Mouse (Mus musculus) erythroblast, embryonic 14.5 days (primary cell): ENCODE measurements around the gene Them4. TPM values are rescaled to one million over a fixed set of nuclear protein-coding genes. Genes with fewer than 3 reads are reported as not detected.

Experiments used
- H3K27me3 ChIP-seq: 2 replicates; pipeline ENCODE4 v1.6.1; 2012; ENCODE audit warnings: inconsistent platforms; ENCODE audit not compliant: control insufficient read depth
- H3K36me3 ChIP-seq: 2 replicates; pipeline ENCODE4 v1.6.1; 2012; ENCODE audit warnings: mild to moderate bottlenecking, inconsistent platforms; ENCODE audit not compliant: control insufficient read depth
- H3K4me1 ChIP-seq: 2 replicates; pipeline ENCODE4 v1.6.1; 2012; ENCODE audit warnings: inconsistent platforms; ENCODE audit not compliant: control insufficient read depth
- H3K4me3 ChIP-seq: replicated peaks from 2 replicates; pipeline ENCODE3; 2012; ENCODE audit warnings: moderate library complexity, mild to moderate bottlenecking, inconsistent platforms
- H3K9me3 ChIP-seq: 2 replicates; pipeline ENCODE4 v1.6.1; 2012; ENCODE audit warnings: low read length, inconsistent platforms, mixed read lengths; ENCODE audit not compliant: control insufficient read depth
- GATA1 ChIP-seq: IDR thresholded peaks from 2 replicates; pipeline ENCODE4 v1.6.1; 2012; ENCODE audit warnings: low read length, inconsistent platforms, mixed read lengths
- TAL1 ChIP-seq: IDR thresholded peaks from 3 replicates; pipeline ENCODE4 v1.6.1; 2012; ENCODE audit warnings: low read length, inconsistent platforms, mixed read lengths
- polyA plus RNA-seq: library from polyadenylated mRNA; stranded (reverse); fragments of >175 nt; gene quantifications from 2 replicates; pipeline ENCODE4 v1.2.3, GENCODE M21; 2012

Them4 gene
- polyA plus RNA-seq, 1 experiment: not detected

DNA sequence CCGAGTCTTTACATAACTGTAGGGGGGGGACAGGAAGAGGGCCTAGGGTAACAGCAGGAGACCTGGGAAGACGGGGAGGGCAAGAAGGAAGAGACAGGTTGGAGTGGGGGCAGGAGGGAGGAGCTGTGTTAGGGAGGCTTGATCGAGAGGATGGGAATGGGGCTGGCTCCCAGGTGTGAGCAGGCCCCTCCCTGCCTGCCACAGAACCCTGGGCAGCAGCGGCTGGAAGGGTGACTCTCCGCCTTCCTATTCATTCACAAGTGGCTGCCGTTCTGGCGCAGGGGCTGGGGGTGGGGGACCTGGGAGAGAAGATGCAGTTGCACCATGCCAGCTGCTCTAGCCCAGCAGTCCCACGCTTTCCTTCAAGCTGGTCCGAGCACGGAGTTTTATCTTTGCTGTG, 63.2 kb downstream of the Them4 start:
- Histone ChIP-seq H3K4me1 (no peaks in the 10 kb centered on the region; the same call in 1 of the 2 replicates), H3K36me3 (no peaks in the 10 kb centered on the region), H3K9me3 (no peaks in the 10 kb centered on the region), H3K27me3 (peaks cover 4% of the 10 kb centered on the region), H3K4me3 (peak overlapping the region; percentile 14)
- no peak for TF ChIP-seq GATA1

DNA sequence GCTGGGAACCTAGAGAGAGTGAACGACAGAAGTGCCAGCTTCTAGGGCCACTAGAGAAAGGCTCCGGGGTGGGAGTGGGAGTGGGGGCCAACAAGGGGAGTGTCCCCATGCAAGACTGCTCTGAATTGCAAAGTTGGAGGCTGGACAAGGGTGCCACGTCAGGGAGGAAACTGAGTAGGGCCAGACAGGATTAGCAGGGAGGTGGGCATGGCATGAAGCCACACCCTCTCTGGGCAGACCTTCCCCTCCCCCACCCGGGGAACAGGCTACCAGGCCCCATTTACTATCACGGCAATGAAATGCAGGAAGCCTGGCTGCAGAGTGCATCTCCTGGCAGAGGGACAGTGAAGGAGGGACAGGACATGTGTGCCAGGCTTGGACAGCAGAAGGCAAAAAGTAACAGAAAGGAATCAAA, 63.7 kb downstream of the Them4 start:
- Histone ChIP-seq H3K4me1 (no peaks in the 10 kb centered on the region; the same call in 1 of the 2 replicates), H3K27me3 (peaks cover 4% of the 10 kb centered on the region), H3K36me3 (no peaks in the 10 kb centered on the region), H3K4me3 (no peak overlapping the region), H3K9me3 (no peaks in the 10 kb centered on the region)
- TF ChIP-seq TAL1 (no peak), GATA1 (no peak)

DNA sequence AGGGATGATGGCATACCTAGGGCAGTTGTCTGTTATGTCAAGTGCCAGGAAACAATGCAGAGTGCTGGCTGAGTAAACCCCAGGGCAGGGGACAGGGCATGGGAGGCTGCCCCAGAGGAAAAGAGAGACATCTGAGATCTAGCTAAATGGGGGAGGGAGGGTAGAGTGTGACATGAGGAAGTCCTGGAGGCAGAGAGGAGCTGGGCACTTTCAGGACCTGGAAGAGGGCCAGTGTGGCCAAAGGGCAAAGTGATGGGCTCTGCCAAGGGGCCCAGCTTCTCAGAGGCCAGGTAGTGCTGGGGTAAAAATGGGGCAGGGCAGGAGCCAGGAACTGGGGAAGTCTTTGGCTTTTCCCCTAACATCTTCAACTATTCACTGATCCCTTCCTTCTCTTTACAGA, 64.7 kb downstream of the Them4 start:
- no peaks in the 10 kb centered on the region for H3K9me3 ChIP-seq
- H3K4me1 ChIP-seq: no peaks in the 10 kb centered on the region; the same call in 1 of the 2 replicates
- H3K36me3 ChIP-seq: no peaks in the 10 kb centered on the region
- no peak overlapping the region for H3K4me3 ChIP-seq
- TF ChIP-seq GATA1 (no peak), TAL1 (no peak)
- peaks cover 4% of the 10 kb centered on the region for H3K27me3 ChIP-seq

DNA sequence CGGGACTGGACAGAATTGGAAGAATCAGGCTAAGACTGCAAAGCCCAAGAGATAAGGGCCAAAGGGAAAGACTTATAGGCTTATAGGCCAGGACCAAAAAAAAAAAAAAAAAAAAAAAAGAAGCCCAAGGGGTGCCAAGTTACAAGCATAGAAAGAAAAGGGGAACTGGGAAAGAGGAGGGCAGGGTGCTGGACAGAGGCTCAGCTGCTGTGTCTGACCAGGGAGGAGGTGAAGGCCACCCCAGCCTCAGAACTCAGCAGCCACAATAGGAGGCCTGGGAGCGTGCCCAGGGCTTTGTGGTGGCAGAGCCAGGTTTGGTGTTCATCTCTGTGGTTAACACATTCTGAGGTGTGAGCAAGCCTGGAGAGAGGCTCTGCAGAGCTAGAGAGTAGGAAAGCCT, 65.3 kb downstream of the Them4 start:
- H3K4me3 ChIP-seq: no peak overlapping the region
- H3K9me3 ChIP-seq: no peaks in the 10 kb centered on the region
- TF ChIP-seq TAL1: no peak
- TF ChIP-seq GATA1: no peak
- H3K27me3 ChIP-seq: peaks cover 4% of the 10 kb centered on the region
- H3K36me3 ChIP-seq: no peaks in the 10 kb centered on the region
- no peaks in the 10 kb centered on the region; the same call in 1 of the 2 replicates for H3K4me1 ChIP-seq

DNA sequence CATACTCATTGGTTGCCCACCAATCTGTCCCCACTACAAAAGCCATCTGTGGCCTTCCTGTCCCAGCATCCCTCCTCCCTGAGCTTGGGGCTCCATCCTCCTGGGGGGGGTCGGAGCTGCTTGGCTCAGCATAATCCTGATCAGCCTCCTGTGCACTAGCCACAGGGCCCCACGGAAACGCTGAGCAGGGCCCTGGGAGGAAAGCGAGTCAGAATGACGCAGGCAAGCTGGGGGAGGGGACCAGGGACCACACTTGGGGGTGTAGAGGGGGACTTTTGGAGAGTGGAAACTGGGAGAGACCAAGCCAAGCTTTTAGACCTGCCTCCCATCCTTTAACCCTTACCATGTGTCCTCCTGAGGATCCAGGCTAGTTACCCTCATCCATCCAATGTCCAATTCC, 66.0 kb downstream of the Them4 start:
- TF ChIP-seq GATA1 (no peak), TAL1 (no peak)
- no peaks in the 10 kb centered on the region for H3K9me3 ChIP-seq
- no peak overlapping the region for H3K4me3 ChIP-seq
- no peaks in the 10 kb centered on the region for H3K36me3 ChIP-seq
- H3K27me3 ChIP-seq: peaks cover 4% of the 10 kb centered on the region
- H3K4me1 ChIP-seq: no peaks in the 10 kb centered on the region; the same call in 1 of the 2 replicates

DNA sequence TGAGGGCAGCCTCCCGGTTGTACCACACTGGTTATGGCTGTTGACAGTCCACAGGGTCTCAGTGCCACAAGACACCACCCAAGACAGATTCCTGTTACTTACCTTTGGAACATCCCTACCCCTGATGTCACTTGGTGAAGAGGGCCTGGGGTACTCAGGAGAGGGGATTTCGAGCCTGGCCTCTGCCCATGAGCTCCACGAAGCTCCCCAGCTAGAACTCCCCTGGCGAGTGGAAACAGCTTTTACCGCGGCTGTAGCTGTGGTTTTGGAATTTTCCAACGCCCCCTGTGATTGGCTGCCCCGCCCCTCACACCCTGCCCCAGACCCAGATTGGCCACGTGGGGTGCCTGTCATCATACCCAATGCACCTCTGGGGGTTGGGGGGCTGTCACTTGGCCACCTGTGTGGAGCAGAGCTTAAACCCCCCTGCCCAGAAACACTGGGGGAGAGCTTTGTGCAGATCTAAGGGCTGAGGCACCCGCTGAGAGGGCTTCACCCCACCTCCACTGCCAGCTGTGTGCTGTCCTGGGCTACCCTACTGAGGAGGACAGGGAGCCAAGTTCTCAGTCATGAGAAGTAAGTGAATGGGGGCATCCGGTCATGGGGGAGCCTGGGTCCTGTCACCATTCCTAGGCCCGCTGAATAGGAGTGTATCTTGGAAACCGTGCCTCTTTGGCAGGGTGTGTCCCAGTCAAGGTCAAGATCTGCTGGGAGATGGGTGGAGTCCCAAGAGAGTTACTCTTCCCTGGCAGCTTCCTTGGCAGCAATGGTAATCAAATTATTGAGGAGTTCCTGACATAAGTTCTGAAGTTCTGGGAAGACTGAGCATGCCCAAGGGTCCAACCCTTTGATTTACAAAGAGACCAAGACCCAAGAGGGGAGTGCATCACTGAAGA, 67.4 kb downstream of the Them4 start:
- H3K27me3 ChIP-seq: peaks cover 4% of the 10 kb centered on the region
- no peak overlapping the region for H3K4me3 ChIP-seq
- TF ChIP-seq GATA1: no peak
- TF ChIP-seq TAL1: no peak
- H3K9me3 ChIP-seq: no peaks in the 10 kb centered on the region
- H3K36me3 ChIP-seq: no peaks in the 10 kb centered on the region
- no peaks in the 10 kb centered on the region; the same call in 1 of the 2 replicates for H3K4me1 ChIP-seq

DNA sequence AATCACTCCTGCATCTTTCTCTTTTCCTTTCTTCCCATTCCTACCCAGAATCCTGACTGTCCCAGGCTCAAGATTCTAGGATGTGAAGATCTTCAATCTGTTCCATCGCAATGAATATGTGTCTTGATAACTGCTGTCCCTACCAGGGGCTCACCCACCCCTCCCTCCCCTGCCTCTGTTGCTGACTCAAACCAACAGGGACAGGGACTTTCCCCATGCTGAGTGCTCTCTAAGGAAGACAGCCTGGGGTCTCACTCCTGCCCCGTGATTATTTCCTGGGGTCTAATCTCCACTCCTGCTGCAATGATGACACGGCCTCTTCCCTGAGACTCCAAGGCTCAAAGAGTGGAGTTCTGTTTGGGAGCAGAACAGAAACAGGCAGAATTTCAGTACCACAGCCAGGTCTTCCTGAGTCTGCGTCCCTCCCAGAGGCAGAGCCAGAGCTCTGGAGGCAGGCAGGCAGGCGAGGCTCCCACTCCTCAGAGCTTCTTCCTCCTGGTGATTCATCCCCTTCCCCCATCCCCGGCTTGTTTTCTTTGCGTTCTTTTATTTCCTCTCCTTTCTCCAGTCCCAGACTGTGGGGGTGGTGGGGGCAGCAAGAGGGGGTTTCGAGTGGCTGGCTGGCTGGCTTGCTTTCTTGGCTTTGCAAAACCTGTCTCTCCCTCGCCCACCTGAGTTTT, 70.1 kb downstream of the Them4 start:
- Histone ChIP-seq H3K36me3 (no peaks in the 10 kb centered on the region), H3K9me3 (no peaks in the 10 kb centered on the region), H3K4me3 (no peak overlapping the region), H3K4me1 (no peaks in the 10 kb centered on the region), H3K27me3 (no peaks in the 10 kb centered on the region)
- no peak for TF ChIP-seq GATA1
- TF ChIP-seq TAL1: no peak

Other genes starting within 250 kb of the Them4 start
- gene Gm10697, start 237.4 kb upstream of the Them4 start, polyA plus RNA-seq: not detected in 2 replicates
- gene Gm10696, start 131.9 kb upstream of the Them4 start, polyA plus RNA-seq: not detected in 2 replicates
- not detected in 2 replicates for gene Gm5286, start 113.4 kb upstream of the Them4 start, polyA plus RNA-seq
- gene Gm4778, start 46.1 kb upstream of the Them4 start, polyA plus RNA-seq: not detected in 2 replicates
- not detected in 2 replicates for gene Them5, start 32.0 kb downstream of the Them4 start, polyA plus RNA-seq
- not detected in 2 replicates for gene C2cd4d, start 52.3 kb downstream of the Them4 start, polyA plus RNA-seq
- not detected in 2 replicates for gene Rorc, start 62.7 kb downstream of the Them4 start, polyA plus RNA-seq
- not detected in 2 replicates for gene Lingo4, start 88.4 kb downstream of the Them4 start, polyA plus RNA-seq
- 0.01 and 0.07 TPM in 2 replicates for gene Tdrkh, start 103.2 kb downstream of the Them4 start, polyA plus RNA-seq
- gene Mrpl9, start 133.2 kb downstream of the Them4 start, polyA plus RNA-seq: 3.8 and 4.7 TPM in 2 replicates
- not detected in 2 replicates for gene Oaz3, start 133.8 kb downstream of the Them4 start, polyA plus RNA-seq
- 0.03 TPM in 1 of 2 replicates, not detected in the other for gene Celf3, start 168.2 kb downstream of the Them4 start, polyA plus RNA-seq
- not detected in 2 replicates for gene Riiad1, start 170.3 kb downstream of the Them4 start, polyA plus RNA-seq